Mouse (Mus musculus): ENCODE results near the gene Tcf25.
"Not testable (repeated sequence)": the region's sequence is repeated elsewhere in the genome, so short reads cannot be mapped to it uniquely, and the experiment has no call there.

Tcf25 gene

DNA sequence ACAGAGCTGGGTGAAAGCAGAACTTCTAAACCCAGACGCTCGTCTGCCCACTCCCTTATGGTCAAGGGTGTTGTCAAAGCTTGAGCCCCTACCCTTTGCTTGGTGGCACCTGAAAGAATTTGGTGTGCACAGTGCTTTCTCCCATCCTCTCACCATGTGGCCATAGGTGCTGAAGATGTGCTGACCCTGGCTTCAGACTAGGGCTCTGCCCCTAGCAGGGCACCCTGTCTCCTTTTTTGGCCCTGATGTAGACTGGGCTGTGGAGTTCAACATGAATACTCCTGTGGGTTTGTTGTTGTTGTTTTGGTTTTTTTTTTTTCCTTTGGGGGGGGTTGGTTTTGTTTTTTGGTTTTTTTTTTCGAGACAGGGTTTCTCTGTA, 49.2 kb downstream of the Tcf25 start:
- in situ Hi-C loops (cut with MboI; ENCODE audit: low pct_unique_long_range_greater_than_20kb in 1 of 2, low sequenced_read_pairs in 2 of 2, unreplicated experiment in 1 of 2) = no loop called here

DNA sequence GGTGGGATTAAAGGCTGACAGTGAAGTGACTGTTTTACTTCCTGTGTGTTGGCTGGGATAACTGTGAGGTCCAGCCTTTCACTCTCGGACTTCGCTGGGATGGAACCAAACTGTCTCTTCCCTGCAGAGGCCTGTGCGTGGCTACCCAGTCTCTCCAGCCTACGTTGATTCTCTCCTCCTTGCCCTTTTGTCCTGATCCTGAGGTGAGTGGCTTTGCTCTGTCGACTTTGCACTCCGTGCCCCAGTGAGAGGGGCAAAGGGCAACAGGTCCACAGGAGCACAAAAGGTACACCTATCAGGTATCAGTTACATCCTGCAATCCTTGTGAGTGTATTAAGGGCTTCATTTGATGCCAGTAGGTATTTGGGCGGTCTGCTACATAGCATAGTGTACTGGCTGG, 49.9 kb downstream of the Tcf25 start, which contains the start of gene Def8:
TSS of gene Def8 (plus strand) at position 87 of the 400 bp plus-strand sequence.
- in situ Hi-C loops (cut with MboI; ENCODE audit: low pct_unique_long_range_greater_than_20kb in 1 of 2, low sequenced_read_pairs in 2 of 2, unreplicated experiment in 1 of 2) = no loop called here

DNA sequence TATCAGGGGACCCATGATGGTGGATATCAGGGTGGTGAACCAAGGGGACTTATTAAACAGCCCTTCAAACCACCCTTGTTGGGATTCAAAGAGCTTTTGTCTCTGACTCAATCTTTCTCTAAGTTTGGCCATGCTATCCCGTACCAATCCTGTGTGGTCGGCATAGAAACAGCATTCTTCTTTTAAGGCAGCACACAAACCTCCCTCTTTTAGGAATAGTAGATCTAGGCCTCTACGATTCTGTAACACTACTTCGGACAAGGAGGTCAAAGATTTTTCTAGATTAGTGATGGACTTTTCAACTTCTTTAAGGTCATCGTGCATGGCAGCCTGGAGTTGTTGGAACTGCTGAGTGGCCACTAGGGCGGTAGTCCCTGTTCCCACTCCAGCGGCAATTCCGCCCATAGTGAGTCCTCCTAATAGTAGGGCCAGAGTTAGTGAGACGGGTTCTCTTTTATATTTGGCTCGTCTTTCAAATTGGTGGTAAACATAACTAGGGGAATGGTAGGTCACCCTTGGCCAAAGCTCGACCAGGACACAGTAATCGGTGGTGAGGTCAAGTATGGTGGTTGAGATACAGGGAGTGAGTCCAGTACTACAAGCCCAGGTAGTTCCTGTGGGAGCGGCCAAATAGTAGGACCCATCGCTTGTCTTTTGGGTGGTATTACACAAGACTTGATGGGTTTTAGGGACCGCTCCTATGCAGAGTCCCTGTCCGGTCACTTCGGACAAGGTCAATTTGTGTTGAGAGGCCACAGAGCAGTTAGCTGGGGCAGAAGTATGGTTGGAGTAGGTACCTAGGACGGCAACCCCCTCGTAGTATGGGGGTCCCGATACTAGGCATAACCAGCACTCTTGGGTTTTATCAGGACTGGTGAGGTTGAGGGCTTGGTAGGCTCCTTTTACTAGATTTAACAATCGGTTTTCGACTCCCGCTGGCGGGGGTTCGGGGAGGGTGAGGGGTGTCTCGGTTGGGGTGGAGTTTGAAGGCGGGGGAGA, 53.3 kb downstream of the Tcf25 start:
- in situ Hi-C loops (cut with MboI; ENCODE audit: low pct_unique_long_range_greater_than_20kb in 1 of 2, low sequenced_read_pairs in 2 of 2, unreplicated experiment in 1 of 2) = no loop called here

DNA sequence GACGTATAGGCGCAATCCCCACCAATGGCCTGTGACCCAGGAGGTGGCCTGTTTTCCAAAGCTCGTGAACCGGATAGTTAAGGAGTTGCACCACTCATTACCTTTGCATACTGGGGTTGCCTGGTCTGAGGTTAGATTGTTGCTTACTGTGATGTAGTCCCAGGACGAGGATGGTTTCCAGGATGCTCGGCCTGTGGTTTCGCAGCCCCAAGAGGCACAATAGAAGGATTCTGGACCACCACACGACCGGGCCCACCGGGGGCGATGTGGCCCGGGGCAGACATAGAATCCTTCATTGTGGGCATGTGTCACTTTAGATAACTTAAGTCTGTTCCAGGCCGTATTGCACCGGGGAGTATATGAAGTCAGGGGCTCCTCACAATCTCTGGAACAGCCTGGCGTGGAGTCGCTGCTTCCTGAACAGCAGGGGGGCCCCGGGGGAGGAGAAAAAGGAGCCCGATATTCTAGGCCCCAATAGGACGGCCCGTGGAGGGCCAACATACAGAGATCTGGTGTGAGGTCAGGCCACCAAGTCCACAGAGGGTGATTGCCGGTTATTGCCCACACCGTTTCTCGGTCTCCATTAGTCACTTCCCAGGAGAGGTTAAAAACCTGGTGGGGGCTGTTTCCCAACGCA, 54.2 kb downstream of the Tcf25 start:
- in situ Hi-C loops (cut with MboI; ENCODE audit: low pct_unique_long_range_greater_than_20kb in 1 of 2, low sequenced_read_pairs in 2 of 2, unreplicated experiment in 1 of 2) = no loop called here

DNA sequence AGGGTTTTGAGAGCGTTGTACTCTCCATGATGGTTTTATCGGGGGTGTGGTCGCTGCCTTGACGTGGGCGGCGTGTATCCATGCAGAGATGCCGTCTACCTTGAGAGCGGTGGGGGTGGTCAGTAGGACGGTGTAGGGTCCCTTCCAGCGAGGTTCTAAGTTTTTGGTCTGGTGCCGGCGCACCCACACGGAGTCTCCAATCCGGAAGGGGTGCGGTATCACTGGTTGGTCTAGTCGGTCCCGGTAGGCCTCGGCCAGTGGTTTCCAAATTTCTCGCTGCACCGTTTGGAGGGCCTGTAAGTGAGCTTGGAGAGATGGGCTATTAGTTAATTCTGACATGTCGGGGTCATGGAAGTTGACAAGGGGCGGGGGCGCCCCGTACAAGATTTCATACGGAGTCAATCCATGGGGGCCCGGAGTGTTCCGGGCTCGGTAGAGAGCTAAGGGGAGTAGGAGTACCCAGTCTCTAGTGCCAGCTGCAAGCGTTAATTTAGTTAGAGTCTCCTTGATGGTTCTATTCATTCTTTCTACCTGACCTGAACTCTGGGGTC, 54.9 kb downstream of the Tcf25 start:
- in situ Hi-C loops (cut with MboI; ENCODE audit: low pct_unique_long_range_greater_than_20kb in 1 of 2, low sequenced_read_pairs in 2 of 2, unreplicated experiment in 1 of 2) = no loop called here

DNA sequence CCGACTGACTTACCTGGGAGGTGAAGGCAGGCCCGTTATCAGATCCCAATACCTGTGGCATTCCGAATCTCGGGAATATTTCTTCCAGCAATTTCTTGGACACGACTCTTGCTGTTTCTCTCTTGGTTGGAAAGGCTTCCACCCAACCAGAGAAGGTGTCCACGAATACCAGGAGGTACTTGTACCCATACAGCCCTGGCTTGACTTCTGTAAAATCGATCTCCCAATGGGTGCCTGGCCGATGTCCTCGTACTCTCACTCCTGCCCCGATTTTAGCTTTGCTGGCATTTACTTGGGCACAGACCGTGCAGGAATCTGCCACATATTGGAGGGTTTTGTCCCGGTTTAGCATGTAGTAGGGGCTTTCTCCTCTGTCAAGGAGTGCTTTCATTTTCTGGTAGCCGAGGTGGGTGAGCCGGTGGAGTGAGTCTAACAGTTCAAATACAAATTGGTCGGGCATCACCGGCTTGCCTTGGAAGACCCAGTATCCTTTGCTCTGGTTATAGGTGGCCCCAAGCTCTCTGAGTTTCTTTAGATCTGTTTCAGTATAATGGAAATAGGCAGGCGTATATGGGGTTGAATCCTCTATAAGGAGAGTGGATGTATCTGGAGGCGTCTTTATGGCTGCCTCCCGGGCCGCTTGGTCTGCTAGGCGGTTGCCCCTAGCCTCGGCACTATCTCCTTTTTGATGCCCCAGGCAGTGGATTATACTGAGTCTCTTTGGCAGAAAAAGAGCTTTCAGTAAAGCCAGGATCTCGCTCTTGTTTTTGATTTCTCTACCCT, 55.6 kb downstream of the Tcf25 start:
- in situ Hi-C loops (cut with MboI; ENCODE audit: low pct_unique_long_range_greater_than_20kb in 1 of 2, low sequenced_read_pairs in 2 of 2, unreplicated experiment in 1 of 2) = no loop called here

DNA sequence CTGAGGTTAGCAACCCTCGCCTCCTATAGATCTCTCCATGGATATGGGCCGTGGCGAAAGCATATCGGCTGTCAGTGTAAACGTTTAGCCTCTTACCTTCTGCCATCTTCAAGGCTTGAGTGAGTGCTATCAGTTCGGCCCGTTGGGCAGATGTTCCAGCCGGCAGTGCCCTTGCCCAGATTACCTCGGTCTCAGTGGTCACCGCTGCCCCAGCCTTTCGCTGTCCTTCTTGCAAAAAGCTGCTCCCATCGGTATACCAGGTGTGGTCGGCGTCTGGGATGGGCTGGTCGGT, 56.1 kb downstream of the Tcf25 start:
- in situ Hi-C loops (cut with MboI; ENCODE audit: low pct_unique_long_range_greater_than_20kb in 1 of 2, low sequenced_read_pairs in 2 of 2, unreplicated experiment in 1 of 2) = not testable (repeated sequence)

DNA sequence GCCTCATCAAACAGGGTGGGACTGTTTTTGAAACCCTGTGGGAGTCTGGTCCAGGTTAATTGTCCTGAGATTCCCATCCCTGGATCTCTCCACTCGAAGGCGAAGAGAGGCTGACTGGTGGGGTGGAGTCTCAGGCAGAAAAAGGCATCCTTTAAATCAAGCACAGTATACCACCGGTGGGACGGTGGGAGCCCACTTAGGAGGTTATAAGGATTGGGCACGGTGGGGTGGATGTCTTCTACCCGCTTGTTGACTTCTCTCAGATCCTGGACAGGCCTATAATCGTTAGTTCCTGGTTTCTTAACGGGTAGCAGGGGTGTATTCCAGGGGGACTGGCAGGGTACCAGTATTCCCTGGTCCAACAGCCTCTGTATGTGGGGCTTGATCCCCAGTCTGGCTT, 57.4 kb downstream of the Tcf25 start:
- in situ Hi-C loops (cut with MboI; ENCODE audit: low pct_unique_long_range_greater_than_20kb in 1 of 2, low sequenced_read_pairs in 2 of 2, unreplicated experiment in 1 of 2) = not testable (repeated sequence)

DNA sequence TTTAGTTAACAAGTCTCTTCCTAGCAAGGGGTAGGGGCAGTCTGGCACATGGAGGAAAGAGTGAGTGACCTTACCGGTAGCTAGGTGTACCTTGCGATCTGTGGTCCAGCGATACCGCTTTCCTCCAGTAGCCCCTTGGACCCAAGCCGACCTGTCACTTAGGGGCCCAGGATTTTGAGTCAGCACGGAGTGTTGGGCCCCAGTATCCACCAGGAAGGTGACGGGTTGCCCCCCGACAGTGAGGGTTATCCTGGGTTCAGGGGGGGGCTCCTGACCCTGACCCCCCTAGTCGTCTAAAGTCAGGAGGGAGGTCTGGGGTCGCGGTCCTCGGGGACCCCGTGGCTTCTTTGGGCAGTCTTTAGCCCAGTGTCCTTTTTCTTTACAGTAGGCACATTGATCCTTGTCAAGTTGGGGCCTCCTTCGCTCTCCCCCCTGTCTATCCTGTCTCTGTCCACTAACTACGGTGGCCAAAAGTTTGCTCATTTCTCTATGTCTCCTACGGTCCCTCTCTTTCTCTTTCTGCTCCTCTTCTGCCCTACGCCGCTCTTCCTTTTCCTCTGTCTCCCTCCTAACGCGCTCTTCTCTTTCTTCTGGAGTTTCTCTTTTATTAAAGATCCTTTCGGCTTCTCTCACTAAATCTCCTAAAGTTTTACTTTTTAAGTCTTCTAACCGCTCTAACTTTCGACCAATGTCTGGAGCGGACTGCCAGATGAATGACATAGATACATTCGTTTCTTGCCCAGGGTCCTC, 58.2 kb downstream of the Tcf25 start:
- in situ Hi-C loops (cut with MboI; ENCODE audit: low pct_unique_long_range_greater_than_20kb in 1 of 2, low sequenced_read_pairs in 2 of 2, unreplicated experiment in 1 of 2) = no loop called here

DNA sequence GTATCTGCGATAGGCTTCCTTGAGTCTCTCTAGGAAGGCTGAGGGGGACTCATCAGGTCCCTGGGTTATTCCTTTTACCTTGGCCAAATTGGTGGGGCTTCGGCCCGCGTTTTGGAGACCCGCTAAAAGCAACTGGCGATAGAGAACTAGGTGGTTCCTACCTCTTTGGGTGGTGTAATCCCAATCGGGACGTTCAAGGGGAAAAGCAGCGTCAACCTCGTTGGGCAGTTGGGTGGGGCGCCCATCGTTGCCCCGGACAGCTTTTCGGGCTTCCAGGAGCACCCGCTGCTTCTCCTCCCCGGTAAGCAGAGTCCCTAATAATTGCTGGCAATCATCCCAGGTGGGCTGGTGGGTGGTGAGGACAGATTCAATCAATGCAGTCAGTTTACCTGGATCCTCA, 58.8 kb downstream of the Tcf25 start:
- in situ Hi-C loops (cut with MboI; ENCODE audit: low pct_unique_long_range_greater_than_20kb in 1 of 2, low sequenced_read_pairs in 2 of 2, unreplicated experiment in 1 of 2) = no loop called here

DNA sequence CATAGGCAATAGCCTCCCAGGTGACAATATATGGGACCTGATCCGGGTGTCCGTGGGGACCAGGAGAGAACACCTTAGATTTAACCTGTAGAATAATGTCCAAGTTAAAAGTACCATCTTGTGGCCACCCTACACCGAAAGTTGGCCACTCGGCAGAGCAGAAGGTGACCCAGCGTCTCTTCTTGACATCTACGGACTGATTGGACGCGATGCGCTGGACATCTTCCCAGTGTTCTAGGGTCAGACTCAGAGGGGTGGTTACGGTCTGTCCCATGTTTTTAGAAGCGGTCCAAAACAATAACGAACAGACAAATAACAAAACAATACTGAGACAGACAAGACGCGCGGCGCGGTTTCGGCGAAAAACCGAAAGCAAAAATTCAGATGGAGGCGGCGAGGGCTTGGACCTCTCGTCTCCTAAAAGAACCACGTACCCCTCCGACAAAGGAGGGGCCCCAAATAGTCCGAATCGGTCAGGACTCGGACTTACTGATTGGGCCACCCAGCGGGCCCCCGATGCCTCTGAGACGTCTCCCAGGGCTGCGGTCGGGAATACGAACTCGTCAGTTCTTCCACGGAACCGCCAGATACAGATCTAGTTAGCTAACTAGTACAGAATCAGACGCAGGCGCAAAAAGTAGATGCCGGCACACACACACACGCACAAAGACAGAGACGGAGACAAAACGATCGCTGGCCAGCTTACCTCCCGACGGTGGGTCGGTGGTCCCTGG, 59.9 kb downstream of the Tcf25 start:
- in situ Hi-C loops (cut with MboI; ENCODE audit: low pct_unique_long_range_greater_than_20kb in 1 of 2, low sequenced_read_pairs in 2 of 2, unreplicated experiment in 1 of 2) = not testable (repeated sequence)

DNA sequence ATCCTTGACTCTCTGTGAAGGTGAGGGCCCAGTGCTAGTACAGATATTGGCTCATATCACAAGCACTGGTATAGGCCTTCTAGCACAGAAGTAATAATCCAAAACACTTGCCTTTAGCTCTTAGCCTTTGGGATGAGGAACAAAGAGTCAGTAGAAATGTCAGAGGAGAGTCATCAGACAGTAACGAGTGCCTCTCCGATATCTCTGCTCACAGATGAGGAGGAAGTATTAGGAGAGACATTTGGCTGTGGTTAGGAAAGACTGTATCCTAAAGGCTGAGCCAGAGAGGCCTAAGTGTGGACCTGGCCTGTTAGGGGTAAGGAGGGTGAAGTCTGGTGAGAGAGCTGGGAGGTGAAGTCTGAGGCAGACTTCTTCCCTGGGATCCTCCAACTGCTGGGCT, 68.2 kb downstream of the Tcf25 start:
- in situ Hi-C loops (cut with MboI; ENCODE audit: low pct_unique_long_range_greater_than_20kb in 1 of 2, low sequenced_read_pairs in 2 of 2, unreplicated experiment in 1 of 2) = no loop called here

DNA sequence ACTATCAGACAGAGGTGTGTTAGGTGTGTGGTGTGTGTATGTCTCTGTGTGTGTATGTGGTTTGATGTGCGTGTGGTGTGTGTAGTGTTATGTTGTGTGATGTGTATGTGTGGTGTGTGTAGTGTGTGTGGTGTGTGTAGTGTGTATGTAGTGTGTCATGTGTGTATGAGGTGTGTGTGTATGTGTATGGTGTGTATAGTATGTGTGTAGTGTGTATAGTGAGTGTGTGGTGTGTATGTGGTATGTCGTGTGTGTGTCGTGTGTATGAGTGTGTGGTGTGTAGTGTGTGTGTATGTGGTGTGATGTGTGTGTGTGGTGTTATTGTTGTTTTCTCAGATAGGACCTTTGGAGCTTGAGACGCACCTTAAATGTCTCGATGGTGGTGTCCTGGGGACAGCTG, 68.8 kb downstream of the Tcf25 start:
- in situ Hi-C loops (cut with MboI; ENCODE audit: low pct_unique_long_range_greater_than_20kb in 1 of 2, low sequenced_read_pairs in 2 of 2, unreplicated experiment in 1 of 2) = no loop called here

DNA sequence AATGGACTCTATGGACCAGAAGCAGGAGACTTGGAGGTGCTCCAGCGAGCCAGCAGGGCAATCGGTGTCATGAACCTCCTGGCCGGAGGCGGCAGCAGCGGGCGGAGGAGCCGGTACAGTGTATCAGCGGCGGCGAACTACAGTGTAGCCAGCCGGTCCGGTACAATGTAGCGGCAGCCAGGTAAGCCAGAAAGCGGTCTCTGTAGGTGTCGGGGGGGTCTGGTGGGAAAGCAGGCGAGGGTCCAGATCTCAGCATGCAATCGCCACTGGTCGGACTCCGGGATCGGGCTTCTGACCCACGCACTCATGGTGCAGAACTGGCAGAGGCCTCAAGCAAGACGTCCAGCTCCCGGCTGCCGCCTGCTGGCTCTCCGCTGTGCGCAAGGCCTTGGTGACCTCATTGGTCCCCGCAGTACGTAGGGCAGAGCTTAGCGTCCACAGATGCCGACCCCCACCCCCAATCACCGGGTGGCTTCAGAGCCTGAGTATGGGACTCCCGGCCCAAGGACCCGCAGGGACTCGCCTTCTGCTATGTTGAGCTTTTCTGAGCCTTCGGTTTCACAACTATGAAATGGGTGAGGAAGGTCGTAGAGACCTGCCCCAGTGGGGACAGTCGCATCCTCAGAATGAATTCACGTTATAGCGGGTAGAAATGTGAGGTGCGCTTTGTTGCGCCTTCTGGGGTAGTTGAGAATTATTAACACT, 69.5 kb downstream of the Tcf25 start:
- in situ Hi-C loops (cut with MboI; ENCODE audit: low pct_unique_long_range_greater_than_20kb in 1 of 2, low sequenced_read_pairs in 2 of 2, unreplicated experiment in 1 of 2) = no loop called here

DNA sequence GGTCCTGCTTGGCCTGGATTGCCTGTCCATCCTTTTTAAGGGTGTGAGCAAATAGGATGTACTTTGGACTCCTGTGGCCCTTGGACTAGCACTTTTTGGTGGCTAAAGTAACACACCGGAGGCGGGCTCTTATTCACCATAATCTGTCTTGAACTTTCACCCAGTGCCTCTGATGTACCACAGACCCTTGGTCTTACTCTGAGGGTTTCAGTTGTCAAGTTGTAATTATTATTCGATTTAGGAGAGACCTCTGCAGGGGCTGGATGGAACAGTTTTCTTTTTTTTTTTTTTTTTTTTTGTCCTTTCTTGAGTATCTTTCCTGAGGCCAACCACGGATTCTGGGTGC, 70.0 kb downstream of the Tcf25 start:
- in situ Hi-C loops (cut with MboI; ENCODE audit: low pct_unique_long_range_greater_than_20kb in 1 of 2, low sequenced_read_pairs in 2 of 2, unreplicated experiment in 1 of 2) = no loop called here

DNA sequence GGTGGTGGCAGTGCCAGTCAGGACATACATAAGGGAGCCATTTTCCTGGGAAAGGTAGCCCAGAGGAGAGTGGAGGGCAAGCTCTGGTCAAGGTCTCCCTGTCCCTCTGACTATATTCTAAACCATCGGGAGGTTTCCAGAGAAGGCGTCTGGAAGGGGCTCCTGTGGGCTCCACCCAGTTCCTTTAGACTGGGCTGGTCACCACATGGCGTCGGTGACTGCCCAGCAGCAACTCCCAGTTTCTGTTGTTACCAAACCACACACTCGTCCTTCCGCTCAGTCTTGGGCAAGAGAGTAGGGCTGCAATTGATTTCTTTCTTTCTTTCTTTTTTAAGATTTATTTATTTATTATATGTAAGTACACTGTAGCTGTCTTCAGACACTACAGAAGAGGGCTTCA, 70.6 kb downstream of the Tcf25 start:
- in situ Hi-C loops (cut with MboI; ENCODE audit: low pct_unique_long_range_greater_than_20kb in 1 of 2, low sequenced_read_pairs in 2 of 2, unreplicated experiment in 1 of 2) = no loop called here

DNA sequence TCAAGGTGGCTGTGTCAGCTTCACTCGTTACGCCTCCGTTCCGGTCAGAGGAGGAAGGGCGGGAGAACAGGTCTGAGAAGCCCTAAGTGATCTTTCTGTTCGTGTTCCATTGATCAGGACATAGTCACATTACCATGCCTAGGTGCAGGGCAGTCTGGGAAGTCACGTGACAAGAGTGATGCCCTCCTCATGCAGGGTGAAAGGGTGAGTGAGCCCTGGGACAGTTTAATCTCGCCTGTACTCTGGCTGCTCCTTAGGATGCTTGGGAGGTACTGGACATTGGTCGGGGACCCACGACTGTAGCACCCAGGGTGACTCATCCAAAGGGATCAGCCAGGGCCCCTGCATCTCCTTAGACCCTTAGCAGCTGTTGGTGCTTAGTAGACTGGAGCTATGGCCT, 72.4 kb downstream of the Tcf25 start:
- in situ Hi-C loops (cut with MboI; ENCODE audit: low pct_unique_long_range_greater_than_20kb in 1 of 2, low sequenced_read_pairs in 2 of 2, unreplicated experiment in 1 of 2) = no loop called here
